Mouse (Mus musculus): ENCODE results near the gene Rhbg.

DNA sequence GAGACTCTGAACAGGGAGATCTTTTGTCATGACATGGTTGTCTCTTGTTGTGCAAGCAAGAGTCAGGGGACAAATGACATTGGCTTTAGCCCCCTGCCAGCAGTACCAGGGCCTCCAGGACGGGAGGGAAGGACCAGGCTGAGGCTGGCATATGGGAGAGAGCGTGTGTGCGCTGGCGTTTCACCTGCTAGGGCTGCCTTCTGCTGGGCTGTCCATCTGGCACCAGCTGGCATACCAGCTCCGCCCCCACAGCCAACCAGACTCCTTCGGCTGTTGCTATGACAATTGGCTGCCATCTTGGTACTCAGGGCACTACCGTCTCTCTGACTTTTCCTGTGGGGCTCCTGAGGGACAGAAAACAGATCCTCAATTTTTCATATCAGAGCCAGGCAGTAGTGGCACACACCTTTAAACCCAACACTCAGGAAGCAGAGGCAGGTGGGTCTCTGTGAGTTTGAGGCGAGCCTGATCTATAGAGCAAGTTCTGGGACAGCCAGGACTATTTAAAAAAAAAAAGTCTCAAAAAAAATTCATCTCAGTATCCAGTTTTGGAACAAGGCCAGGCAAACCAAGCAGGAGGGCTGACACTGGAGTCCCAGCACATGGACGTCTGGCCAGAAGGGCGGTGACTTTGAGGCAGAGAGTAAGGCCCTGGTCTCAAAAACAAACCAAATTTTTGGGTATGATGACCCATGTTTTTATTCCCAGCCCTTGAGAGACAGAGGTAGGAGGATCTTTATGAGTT is 28.2 kb downstream of the Rhbg start:
- no peak for TF ChIP-seq EP300 (IDR thresholded peaks at IDR 0.05)
- no peak for TF ChIP-seq CTCF (IDR thresholded peaks at IDR 0.05)

Measured in lung, postnatal 0 days (tissue).